Mouse (Mus musculus) liver, embryonic 15.5 days (tissue): ENCODE data around the gene Zdhhc20. TPM values are rescaled to one million over a fixed set of nuclear protein-coding genes. Genes with fewer than 3 reads are reported as not detected.
A peak's percentile ranks its signal among the peaks of the same experiment; 100 is the strongest.

ENCODE experiments used
- ATAC-seq: fragments of 200-750 bp; cut with Nextera tagmentation; 2 replicates; pipeline ENCODE4 v1.8.0; 2017; ENCODE audit warnings: moderate number of reproducible peaks, mild to moderate bottlenecking, moderate library complexity; ENCODE audit not compliant: insufficient read depth
- H3K27ac ChIP-seq: fragments of 300-500 bp; sonication (generic); replicated peaks from 2 replicates; pipeline ENCODE4 v1.5.1; 2015; ENCODE audit warnings: mild to moderate bottlenecking, inconsistent platforms
- H3K27me3 ChIP-seq: fragments of 300-500 bp; sonication (generic); 2 replicates; pipeline ENCODE4 v1.6.1; 2015; ENCODE audit warnings: mild to moderate bottlenecking, inconsistent platforms
- H3K36me3 ChIP-seq: fragments of 300-500 bp; sonication (generic); replicated peaks from 2 replicates; pipeline ENCODE4 v1.6.1; 2015; ENCODE audit warnings: moderate library complexity, mild to moderate bottlenecking, inconsistent platforms
- H3K4me1 ChIP-seq: fragments of 300-500 bp; sonication (generic); replicated peaks from 2 replicates; pipeline ENCODE4 v1.6.1; 2015; ENCODE audit warnings: inconsistent platforms
- H3K4me2 ChIP-seq: fragments of 300-500 bp; sonication (generic); 2 replicates; pipeline ENCODE4 v1.6.1; 2015; ENCODE audit warnings: moderate library complexity, mild to moderate bottlenecking, inconsistent platforms
- H3K4me3 ChIP-seq: fragments of 300-500 bp; sonication (generic); replicated peaks from 2 replicates; pipeline ENCODE4 v1.5.1; 2015; ENCODE audit warnings: mild to moderate bottlenecking, inconsistent platforms
- H3K9ac ChIP-seq: fragments of 300-500 bp; sonication (generic); 2 replicates; pipeline ENCODE4 v1.6.1; 2015; ENCODE audit warnings: moderate library complexity, mild to moderate bottlenecking, inconsistent platforms
- H3K9me3 ChIP-seq: fragments of 300-500 bp; sonication (generic); replicated peaks from 2 replicates; pipeline ENCODE4 v1.6.1; 2016; ENCODE audit warnings: inconsistent platforms
- WGBS: fragments of 180-500 bp; shearing (Covaris S2); methylation state at CpG from one replicate; pipeline ENCODE4 v1.1.7; 2015; ENCODE audit warnings: mixed read lengths; ENCODE audit not compliant: insufficient replicate concordance; 5-methylcytosine and 5-hydroxymethylcytosine counted together
- polyA plus RNA-seq: library from polyadenylated mRNA; unstranded; fragments of >200 nt; fragmentation: Nextera tagmentation; extraction: Ambion mirVana; gene quantifications from 2 replicates; pipeline ENCODE4 v1.2.1, GENCODE M21; 2015

Zdhhc20 gene
- polyA plus RNA-seq, 1 experiment from 2014 or later, result 11.4 TPM

- H3K4me1 ChIP-seq, result peaks cover 31% of the 10 kb centered on the region
- peak within 1 kb of the TSS; percentile 90 for H3K27ac ChIP-seq
- H3K4me3 ChIP-seq, result peak within 1 kb of the TSS; percentile 96
- no peaks in the 10 kb centered on the region for H3K27me3 ChIP-seq
- peak; percentile 98 for ATAC-seq
- H3K36me3 ChIP-seq, result peaks cover 25% of the 10 kb centered on the region
- peak within 1 kb of the TSS; percentile 84 for H3K4me2 ChIP-seq
- peak within 1 kb of the TSS; percentile 93 for H3K9ac ChIP-seq
- WGBS, result under 1% methylated on average over 96 of the region's 96 CpGs
- H3K9me3 ChIP-seq, result no peaks in the 10 kb centered on the region
Observed at GRCm38 (mm10) chr14:57825788-57826751, 64.0 kb downstream of the Zdhhc20 start, which contains the start of the genes Ska3 and Mrpl57. Ska3 (minus strand) TSS chr14:57826185. Mrpl57 (plus strand) TSS chr14:57826234.

- Histone ChIP-seq H3K4me3 (no peak overlapping the region), H3K27ac (no peak overlapping the region), H3K36me3 (peaks cover 72% of the 10 kb centered on the region), H3K4me1 (peaks cover 16% of the 10 kb centered on the region), H3K9me3 (no peaks in the 10 kb centered on the region), H3K27me3 (no peaks in the 10 kb centered on the region), H3K4me2 (no peak overlapping the region), H3K9ac (no peak overlapping the region)
- ATAC-seq, result no peak
- WGBS, result 22% methylated on average over 4 of the region's 4 CpGs
Observed at GRCm38 (mm10) chr14:57820839-57821238, 69.2 kb downstream of the Zdhhc20 start.

GRCm38 (mm10) chr14:57811844-57812243 is 78.2 kb downstream of the Zdhhc20 start:
- Histone ChIP-seq H3K9me3 (no peaks in the 10 kb centered on the region), H3K36me3 (peaks cover 96% of the 10 kb centered on the region), H3K4me1 (no peaks in the 10 kb centered on the region), H3K4me2 (no peak overlapping the region), H3K27ac (no peak overlapping the region), H3K4me3 (no peak overlapping the region), H3K27me3 (no peaks in the 10 kb centered on the region), H3K9ac (no peak overlapping the region)
- no peak for ATAC-seq
- 93% methylated on average over 5 of the region's 5 CpGs for WGBS

- Histone ChIP-seq H3K36me3 (peaks cover 97% of the 10 kb centered on the region), H3K4me2 (no peak overlapping the region), H3K27me3 (no peaks in the 10 kb centered on the region), H3K9me3 (no peaks in the 10 kb centered on the region), H3K27ac (no peak overlapping the region), H3K9ac (no peak overlapping the region), H3K4me3 (no peak overlapping the region), H3K4me1 (no peaks in the 10 kb centered on the region)
- 83% methylated on average over 2 of the region's 2 CpGs for WGBS
- no peak for ATAC-seq
Observed at GRCm38 (mm10) chr14:57810886-57811285, 79.2 kb downstream of the Zdhhc20 start.

- no peak overlapping the region for H3K9ac ChIP-seq
- ATAC-seq, result no peak
- H3K9me3 ChIP-seq, result no peaks in the 10 kb centered on the region
- H3K4me2 ChIP-seq, result no peak overlapping the region
- WGBS, result 49% methylated on average over 5 of the region's 5 CpGs
- H3K27me3 ChIP-seq, result no peaks in the 10 kb centered on the region
- no peaks in the 10 kb centered on the region for H3K4me1 ChIP-seq
- no peak overlapping the region for H3K4me3 ChIP-seq
- peaks cover 97% of the 10 kb centered on the region for H3K36me3 ChIP-seq
- H3K27ac ChIP-seq, result no peak overlapping the region
Observed at GRCm38 (mm10) chr14:57808558-57808957, 81.5 kb downstream of the Zdhhc20 start.

- Histone ChIP-seq H3K27ac (no peak overlapping the region), H3K4me3 (no peak overlapping the region), H3K36me3 (peaks cover 85% of the 10 kb centered on the region), H3K4me2 (no peak overlapping the region), H3K9ac (no peak overlapping the region), H3K4me1 (peaks cover 17% of the 10 kb centered on the region), H3K9me3 (no peaks in the 10 kb centered on the region), H3K27me3 (no peaks in the 10 kb centered on the region)
- no peak for ATAC-seq
- 76% methylated on average over 4 of the region's 4 CpGs for WGBS
Observed at GRCm38 (mm10) chr14:57803731-57804130, 86.3 kb downstream of the Zdhhc20 start.

GRCm38 (mm10) chr14:57797991-57798931 is 91.8 kb downstream of the Zdhhc20 start, which contains the start of gene Sap18:
Sap18 (plus strand) TSS chr14:57798180.
- Histone ChIP-seq H3K9ac (peak within 1 kb of the TSS; percentile 83), H3K4me1 (peaks cover 21% of the 10 kb centered on the region), H3K27me3 (no peaks in the 10 kb centered on the region), H3K4me2 (peak within 1 kb of the TSS; percentile 84), H3K27ac (peak within 1 kb of the TSS; percentile 84), H3K36me3 (peaks cover 31% of the 10 kb centered on the region), H3K9me3 (no peaks in the 10 kb centered on the region), H3K4me3 (peak within 1 kb of the TSS; percentile 87)
- under 1% methylated on average over 99 of the region's 99 CpGs for WGBS
- peak; percentile 97 for ATAC-seq

GRCm38 (mm10) chr14:57797551-57797950 is 92.5 kb downstream of the Zdhhc20 start:
- H3K36me3 ChIP-seq, result peaks cover 24% of the 10 kb centered on the region
- H3K9me3 ChIP-seq, result no peaks in the 10 kb centered on the region
- WGBS, result 11% methylated on average over 7 of the region's 7 CpGs
- peak; percentile 5 for ATAC-seq
- H3K4me3 ChIP-seq, result peak overlapping the region; percentile 87
- no peaks in the 10 kb centered on the region for H3K27me3 ChIP-seq
- H3K4me2 ChIP-seq, result peak overlapping the region; percentile 84
- peak overlapping the region; percentile 20 for H3K9ac ChIP-seq
- peak overlapping the region; percentile 69 for H3K27ac ChIP-seq
- H3K4me1 ChIP-seq, result peaks cover 21% of the 10 kb centered on the region

GRCm38 (mm10) chr14:57791171-57791570 is 98.9 kb downstream of the Zdhhc20 start:
- H3K9me3 ChIP-seq, result no peaks in the 10 kb centered on the region
- no peaks in the 10 kb centered on the region for H3K27me3 ChIP-seq
- no peak overlapping the region for H3K27ac ChIP-seq
- no peaks in the 10 kb centered on the region for H3K4me1 ChIP-seq
- no peak for ATAC-seq
- H3K9ac ChIP-seq, result no peak overlapping the region
- H3K4me3 ChIP-seq, result no peak overlapping the region
- H3K36me3 ChIP-seq, result no peaks in the 10 kb centered on the region
- H3K4me2 ChIP-seq, result no peak overlapping the region
- 51% methylated on average over 4 of the region's 4 CpGs for WGBS

GRCm38 (mm10) chr14:57789759-57790158 is 100.3 kb downstream of the Zdhhc20 start:
- H3K9ac ChIP-seq, result no peak overlapping the region
- WGBS, result 82% methylated on average over 9 of the region's 9 CpGs
- no peak overlapping the region for H3K4me2 ChIP-seq
- H3K4me3 ChIP-seq, result no peak overlapping the region
- H3K27ac ChIP-seq, result no peak overlapping the region
- no peaks in the 10 kb centered on the region for H3K4me1 ChIP-seq
- no peak for ATAC-seq
- H3K36me3 ChIP-seq, result no peaks in the 10 kb centered on the region
- H3K27me3 ChIP-seq, result no peaks in the 10 kb centered on the region
- no peaks in the 10 kb centered on the region for H3K9me3 ChIP-seq
